Mouse (Mus musculus) ES-E14 (cell line): Measurements from ENCODE around the gene Slc39a11. TPM values are rescaled to one million over a fixed set of nuclear protein-coding genes. Genes with fewer than 3 reads are reported as not detected.

Experiments used
- DNase-seq: peaks from one replicate; pipeline ENCODE4 v3.0.0-alpha.2; 2013; ENCODE audit warnings: low read depth, low spot score
- H3K27ac ChIP-seq: 2 replicates; pipeline ENCODE4 v1.5.1; 2012; ENCODE audit warnings: low read depth, mild to moderate bottlenecking, low read length, moderate library complexity, mixed read lengths; ENCODE audit not compliant: poor library complexity, insufficient read depth, severe bottlenecking
- H3K36me3 ChIP-seq: 2 replicates; pipeline ENCODE4 v1.6.1; 2012; ENCODE audit warnings: mild to moderate bottlenecking, low read length, moderate library complexity, mixed read lengths; ENCODE audit not compliant: control insufficient read depth, poor library complexity, insufficient read depth, severe bottlenecking
- H3K4me1 ChIP-seq, 2 experiments: fragments of 150-350 bp in 1 of 2; sonication (generic) in 1 of 2; 2 replicates each; pipeline ENCODE4 v1.6.1; 2012; ENCODE audit warnings: low read length in 2 of 2, mild to moderate bottlenecking in 1 of 2, mixed read lengths in 1 of 2; ENCODE audit not compliant: control insufficient read depth in 2 of 2, insufficient read depth in 2 of 2, poor library complexity in 1 of 2
- H3K4me3 ChIP-seq, 2 experiments: fragments of 150-350 bp in 1 of 2; sonication (generic) in 1 of 2; 2 replicates each; pipeline ENCODE4 v1.5.1; 2012; ENCODE audit warnings: low read length in 2 of 2, low read depth in 1 of 2, mild to moderate bottlenecking in 1 of 2, mixed read lengths in 1 of 2; ENCODE audit not compliant: insufficient read depth in 1 of 2, poor library complexity in 1 of 2, severe bottlenecking in 1 of 2
- H3K9ac ChIP-seq: 2 replicates; pipeline ENCODE4 v1.6.1; 2012; ENCODE audit warnings: low read depth, mild to moderate bottlenecking, low read length, mixed read lengths; ENCODE audit not compliant: poor library complexity, insufficient read depth, severe bottlenecking
- H3K9me3 ChIP-seq: fragments of 150-350 bp; sonication (generic); 2 replicates; pipeline ENCODE4 v1.6.1; 2012; ENCODE audit warnings: low read depth, mild to moderate bottlenecking, low read length; ENCODE audit not compliant: control insufficient read depth, insufficient read depth
- CHD2 ChIP-seq: IDR thresholded peaks from 2 replicates; pipeline ENCODE4 v1.6.1; 2014; ENCODE audit warnings: mild to moderate bottlenecking, low read depth, low read length, inconsistent platforms
- HCFC1 ChIP-seq: IDR thresholded peaks from 2 replicates; pipeline ENCODE4 v1.6.1; 2012; ENCODE audit warnings: low read length, inconsistent platforms, borderline replicate concordance; ENCODE audit not compliant: insufficient read depth
- MAFK ChIP-seq: IDR thresholded peaks from 2 replicates; pipeline ENCODE4 v1.6.1; 2014; ENCODE audit warnings: mild to moderate bottlenecking, low read depth, low read length, inconsistent platforms; ENCODE audit not compliant: insufficient read depth
- ZC3H11A ChIP-seq: IDR thresholded peaks from 2 replicates; pipeline ENCODE4 v1.6.1; 2012; ENCODE audit warnings: low read depth, mild to moderate bottlenecking, inconsistent platforms, low read length, borderline replicate concordance
- ZNF384 ChIP-seq: IDR thresholded peaks from 2 replicates; pipeline ENCODE4 v1.6.1; 2012; ENCODE audit warnings: low read depth, low read length, inconsistent platforms
- in situ Hi-C, 2 experiments: fragments of 600-800 bp; cut with MboI; formaldehyde crosslinking; loops; one replicate each; pipeline ENCODE4 v1.15.1; 2025; ENCODE audit warnings: low sequenced_read_pairs in 2 of 2, inconsistent platforms in 1 of 2; ENCODE audit not compliant: unreplicated experiment in 2 of 2
- total RNA-seq: library from RNA; depleted of rRNA; stranded (reverse); fragments of 300-350 nt; gene quantifications from 2 replicates; pipeline ENCODE4 v1.2.3, GENCODE M21; 2012

The Slc39a11 gene
- total RNA-seq, 1 experiment, result 17.0 TPM

- Histone ChIP-seq H3K4me1 (no peaks in the 10 kb centered on the region), H3K9ac (no peak overlapping the region), H3K27ac (no peak overlapping the region), H3K4me3 (no peak overlapping the region), H3K9me3 (no peaks in the 10 kb centered on the region), H3K36me3 (no peaks in the 10 kb centered on the region)
- DNase-seq, result no peak
- in situ Hi-C loops, result no loop called here
- no peak for TF ChIP-seq CHD2
- no peak for TF ChIP-seq HCFC1
- TF ChIP-seq ZNF384, result no peak
- TF ChIP-seq MAFK, result no peak
- TF ChIP-seq ZC3H11A, result no peak
Observed at GRCm38 (mm10) chr11:113425454-113425853, 224.4 kb downstream of the Slc39a11 start.

GRCm38 (mm10) chr11:113424765-113425164 is 225.1 kb downstream of the Slc39a11 start:
- no peak overlapping the region for H3K27ac ChIP-seq
- H3K36me3 ChIP-seq, result no peaks in the 10 kb centered on the region
- H3K4me3 ChIP-seq, result no peak overlapping the region
- H3K9me3 ChIP-seq, result no peaks in the 10 kb centered on the region
- DNase-seq, result no peak
- TF ChIP-seq MAFK, result no peak
- in situ Hi-C loops, result no loop called here
- no peaks in the 10 kb centered on the region for H3K4me1 ChIP-seq
- H3K9ac ChIP-seq, result no peak overlapping the region

- H3K9me3 ChIP-seq, result no peaks in the 10 kb centered on the region
- no peak overlapping the region for H3K4me3 ChIP-seq
- TF ChIP-seq ZNF384 (no peak), CHD2 (no peak), ZC3H11A (no peak), MAFK (no peak)
- no peaks in the 10 kb centered on the region for H3K4me1 ChIP-seq
- H3K36me3 ChIP-seq, result no peaks in the 10 kb centered on the region
- no peak for DNase-seq
- no peak overlapping the region for H3K9ac ChIP-seq
- in situ Hi-C loops, result no loop called here
- no peak overlapping the region for H3K27ac ChIP-seq
Observed at GRCm38 (mm10) chr11:113422598-113422997, 227.3 kb downstream of the Slc39a11 start.

GRCm38 (mm10) chr11:113418921-113419655 is 230.8 kb downstream of the Slc39a11 start:
- TF ChIP-seq HCFC1 (no peak), ZNF384 (no peak), MAFK (no peak), ZC3H11A (no peak), CHD2 (no peak)
- Histone ChIP-seq H3K36me3 (no peaks in the 10 kb centered on the region), H3K4me3 (no peak overlapping the region), H3K27ac (no peak overlapping the region), H3K4me1 (no peaks in the 10 kb centered on the region), H3K9me3 (no peaks in the 10 kb centered on the region), H3K9ac (no peak overlapping the region)
- DNase-seq, result no peak
- in situ Hi-C loops, result no loop called here

- no peaks in the 10 kb centered on the region for H3K36me3 ChIP-seq
- H3K4me3 ChIP-seq, result no peak overlapping the region
- no peaks in the 10 kb centered on the region for H3K4me1 ChIP-seq
- in situ Hi-C loops, result no loop called here
- H3K27ac ChIP-seq, result no peak overlapping the region
- H3K9me3 ChIP-seq, result no peaks in the 10 kb centered on the region
- no peak for DNase-seq
- TF ChIP-seq CHD2 (no peak), MAFK (no peak), ZC3H11A (no peak)
- no peak overlapping the region for H3K9ac ChIP-seq
Observed at GRCm38 (mm10) chr11:113417948-113418347, 231.9 kb downstream of the Slc39a11 start.
